Mouse (Mus musculus): ENCODE results near the gene Uhrf1bp1. TPM values are rescaled to one million over a fixed set of nuclear protein-coding genes. Genes with fewer than 3 reads are reported as not detected.

Gene Uhrf1bp1
- polyA plus RNA-seq, 1 experiment, result 16.7 TPM

GRCm38 (mm10) chr17:27883994-27884393 lies 27.8 kb downstream of the Uhrf1bp1 start:
- no peak for DNase-seq (ENCODE audit: low read depth)
- TF ChIP-seq POLR2A (IDR thresholded peaks at IDR 0.05; ENCODE audit: borderline replicate concordance, extremely low read depth, insufficient read depth, insufficient read length, poor library complexity, severe bottlenecking), result no peak
- no peak for TF ChIP-seq CTCF (IDR thresholded peaks at IDR 0.05; ENCODE audit: borderline replicate concordance, extremely low read depth, insufficient read depth, insufficient read length)

DNA sequence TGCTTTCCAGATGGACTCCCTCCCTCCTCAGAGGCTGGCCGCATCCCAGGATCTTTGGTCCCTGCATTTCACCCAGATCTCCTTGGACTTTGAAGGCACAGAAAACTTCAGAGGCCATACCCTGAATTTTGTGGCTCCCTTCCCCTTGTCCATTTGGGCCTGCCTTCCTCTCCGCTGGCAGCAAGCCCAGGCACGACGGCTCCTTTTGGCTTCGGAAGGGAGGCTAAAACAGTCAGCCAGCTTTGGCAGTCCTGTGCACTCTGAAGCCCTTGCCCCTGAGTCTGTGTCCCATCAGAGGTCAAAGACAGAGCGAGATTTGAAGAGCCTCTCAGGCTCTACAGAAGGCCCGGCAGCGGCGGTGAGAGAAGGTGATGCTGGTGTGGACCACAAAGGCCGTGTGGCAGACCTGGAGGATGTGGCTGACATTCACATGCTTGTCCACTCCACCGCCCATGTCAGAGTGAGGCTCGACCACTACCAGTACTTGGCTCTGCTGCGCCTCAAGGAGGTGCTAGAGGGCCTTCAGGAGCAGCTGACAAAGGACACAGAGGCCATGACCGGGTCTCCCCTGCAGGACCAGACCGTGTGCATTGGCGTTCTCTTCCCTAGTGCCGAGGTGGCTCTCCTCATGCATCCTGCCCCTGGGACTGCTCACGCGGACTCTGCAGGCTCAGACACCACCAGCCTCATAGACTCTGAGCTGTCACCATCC lies 30.4 kb downstream of the Uhrf1bp1 start:
- DNase-seq (ENCODE audit: low read depth), result no peak
- TF ChIP-seq POLR2A (IDR thresholded peaks at IDR 0.05; ENCODE audit: borderline replicate concordance, extremely low read depth, insufficient read depth, insufficient read length, poor library complexity, severe bottlenecking) (no peak), CTCF (IDR thresholded peaks at IDR 0.05; ENCODE audit: borderline replicate concordance, extremely low read depth, insufficient read depth, insufficient read length) (no peak)

DNA sequence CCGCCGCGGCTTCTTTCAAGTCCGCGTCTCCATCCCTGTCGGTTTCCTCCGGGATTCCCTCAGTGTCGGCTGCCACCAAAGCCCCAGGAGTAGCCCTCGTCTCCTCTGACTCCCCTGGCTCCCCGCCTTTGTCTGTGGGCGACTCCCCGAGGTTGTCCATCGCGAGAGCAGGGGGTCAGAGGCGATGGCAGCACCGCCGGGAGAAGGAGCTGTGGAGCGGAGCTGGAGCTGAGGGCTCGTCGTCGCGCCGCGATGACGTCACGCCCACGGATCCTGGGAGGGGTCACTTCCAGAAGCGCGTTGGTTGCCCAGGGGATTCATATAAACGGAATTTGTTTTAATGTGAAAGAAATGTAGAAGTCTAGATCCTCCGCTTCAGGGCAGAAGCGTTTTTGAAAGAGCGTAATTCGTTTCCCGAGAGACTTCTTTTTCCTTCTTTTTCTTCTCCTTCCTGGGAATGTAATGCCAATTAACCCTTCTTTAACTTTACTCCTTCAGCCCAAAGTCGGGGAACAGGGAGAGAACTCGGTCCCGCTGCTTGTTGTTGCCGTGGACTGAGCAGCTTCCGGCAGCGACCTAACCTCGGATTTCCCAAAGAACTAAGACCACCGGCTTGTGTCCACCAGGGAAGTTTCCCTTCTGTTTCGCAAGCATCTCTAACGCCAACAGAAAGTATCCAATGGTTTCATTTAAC lies 51.4 kb downstream of the Uhrf1bp1 start:
- DNase-seq (ENCODE audit: low read depth), result peak; percentile 98
- TF ChIP-seq POLR2A (IDR thresholded peaks at IDR 0.05; ENCODE audit: borderline replicate concordance, extremely low read depth, insufficient read depth, insufficient read length, poor library complexity, severe bottlenecking), result peak; percentile 27; the same call in 1 of the 2 replicates
- no peak for TF ChIP-seq CTCF (IDR thresholded peaks at IDR 0.05; ENCODE audit: borderline replicate concordance, extremely low read depth, insufficient read depth, insufficient read length)

DNA sequence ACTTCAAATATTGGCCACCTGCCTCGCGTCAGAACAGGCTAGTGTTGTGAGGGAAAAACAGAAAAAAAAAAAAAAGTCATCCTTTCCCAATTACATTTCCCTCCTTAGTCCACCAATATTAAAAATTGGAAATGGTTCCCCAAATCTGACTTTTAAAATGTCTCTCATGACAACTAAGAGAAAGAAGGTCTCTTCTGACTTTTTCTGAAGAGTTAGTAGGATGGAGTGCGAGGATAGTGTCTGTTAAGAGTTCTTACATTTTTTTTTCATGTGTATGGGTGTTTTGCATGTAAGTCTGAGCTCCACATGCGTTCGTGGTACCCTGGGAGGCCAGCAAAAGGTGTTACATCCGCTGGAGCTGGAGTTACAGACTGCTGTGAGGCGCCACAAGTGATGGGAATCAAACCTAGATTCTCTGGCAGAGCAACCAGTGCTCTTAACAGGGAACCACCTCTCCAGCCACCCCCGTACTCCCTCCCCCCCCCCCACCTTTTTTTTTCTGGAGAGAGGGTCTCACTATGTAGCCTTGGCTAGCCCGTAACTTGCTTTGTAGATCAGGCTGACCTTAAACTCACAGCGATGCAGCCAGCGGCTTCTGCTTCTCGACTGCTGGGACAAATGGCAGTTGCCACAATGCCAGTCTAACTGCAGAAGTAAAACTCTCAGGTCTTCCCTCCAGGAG lies 52.1 kb downstream of the Uhrf1bp1 start:
- no peak for DNase-seq (ENCODE audit: low read depth)
- TF ChIP-seq POLR2A (IDR thresholded peaks at IDR 0.05; ENCODE audit: borderline replicate concordance, extremely low read depth, insufficient read depth, insufficient read length, poor library complexity, severe bottlenecking) (no peak), CTCF (IDR thresholded peaks at IDR 0.05; ENCODE audit: borderline replicate concordance, extremely low read depth, insufficient read depth, insufficient read length) (no peak)

DNA sequence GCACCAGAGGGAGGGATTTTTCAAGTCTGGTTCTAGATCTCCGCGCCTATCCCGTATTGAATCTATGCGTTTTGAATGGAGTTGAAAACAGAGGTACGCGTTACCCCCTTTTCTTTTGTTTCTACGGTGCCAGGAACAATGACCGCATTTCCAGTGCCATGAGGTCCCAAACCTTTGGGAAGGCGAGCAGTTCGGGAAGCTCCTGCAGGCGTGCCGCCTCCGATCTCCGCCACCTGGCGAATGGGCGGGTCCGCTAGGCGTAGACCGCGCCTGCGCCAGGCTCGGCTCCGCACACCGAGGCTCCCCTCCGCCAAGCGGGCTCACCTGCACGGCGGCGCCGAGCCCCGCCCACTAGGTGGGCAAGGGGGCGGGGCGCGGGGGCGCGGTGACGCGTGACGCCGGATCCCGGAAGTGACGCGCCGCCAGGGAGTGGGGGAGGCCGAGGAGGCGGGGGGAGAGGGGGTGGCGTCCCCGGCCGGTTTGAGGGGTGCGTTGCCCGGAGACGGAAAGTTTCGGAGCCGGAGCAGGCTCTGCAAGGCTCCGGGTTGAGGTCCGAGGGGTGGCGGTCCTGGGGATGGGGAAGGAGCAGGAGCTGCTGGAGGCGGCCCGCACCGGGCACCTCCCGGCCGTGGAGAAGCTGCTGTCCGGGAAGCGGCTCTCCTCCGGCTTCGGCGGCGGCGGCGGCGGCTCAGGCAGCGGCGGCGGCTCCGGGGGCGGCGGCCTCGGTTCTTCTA lies 52.8 kb downstream of the Uhrf1bp1 start, which contains the start of gene Anks1:
TSS of gene Anks1 (plus strand) at position 419 of the 734 bp plus-strand sequence.
- DNase-seq (ENCODE audit: low read depth), result peak; percentile 93
- peak; percentile 33; the same call in 1 of the 2 replicates for TF ChIP-seq CTCF (IDR thresholded peaks at IDR 0.05; ENCODE audit: borderline replicate concordance, extremely low read depth, insufficient read depth, insufficient read length)
- peak; percentile 84 for TF ChIP-seq POLR2A (IDR thresholded peaks at IDR 0.05; ENCODE audit: borderline replicate concordance, extremely low read depth, insufficient read depth, insufficient read length, poor library complexity, severe bottlenecking)

GRCm38 (mm10) chr17:27909622-27910500 lies 53.6 kb downstream of the Uhrf1bp1 start, which contains the start of gene Taf11:
TSS of gene Taf11 (minus strand) at chr17:27909844.
- peak; percentile 76 for DNase-seq (ENCODE audit: low read depth)
- no peak for TF ChIP-seq POLR2A (IDR thresholded peaks at IDR 0.05; ENCODE audit: borderline replicate concordance, extremely low read depth, insufficient read depth, insufficient read length, poor library complexity, severe bottlenecking)
- no peak for TF ChIP-seq CTCF (IDR thresholded peaks at IDR 0.05; ENCODE audit: borderline replicate concordance, extremely low read depth, insufficient read depth, insufficient read length)

DNA sequence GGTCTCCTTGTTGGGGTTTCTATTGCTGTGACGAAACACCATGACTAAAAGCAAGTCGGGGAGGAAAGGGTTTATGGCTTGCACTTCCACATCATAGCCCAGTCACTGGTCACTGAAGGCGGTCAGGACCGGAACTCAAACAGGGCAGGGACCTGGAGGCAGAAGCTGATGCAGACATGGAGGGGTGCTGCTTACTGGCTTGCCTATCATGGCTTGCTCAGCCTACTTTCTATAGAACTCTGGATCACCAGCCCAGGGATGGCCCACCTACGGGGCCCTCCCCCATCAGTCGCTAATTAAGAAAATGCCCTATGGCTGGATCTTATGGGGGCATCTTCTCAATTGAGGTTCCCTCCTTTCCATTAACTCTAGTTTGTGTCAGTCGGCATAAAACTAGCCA lies 55.1 kb downstream of the Uhrf1bp1 start:
- no peak for DNase-seq (ENCODE audit: low read depth)
- no peak for TF ChIP-seq POLR2A (IDR thresholded peaks at IDR 0.05; ENCODE audit: borderline replicate concordance, extremely low read depth, insufficient read depth, insufficient read length, poor library complexity, severe bottlenecking)
- TF ChIP-seq CTCF (IDR thresholded peaks at IDR 0.05; ENCODE audit: borderline replicate concordance, extremely low read depth, insufficient read depth, insufficient read length), result no peak

DNA sequence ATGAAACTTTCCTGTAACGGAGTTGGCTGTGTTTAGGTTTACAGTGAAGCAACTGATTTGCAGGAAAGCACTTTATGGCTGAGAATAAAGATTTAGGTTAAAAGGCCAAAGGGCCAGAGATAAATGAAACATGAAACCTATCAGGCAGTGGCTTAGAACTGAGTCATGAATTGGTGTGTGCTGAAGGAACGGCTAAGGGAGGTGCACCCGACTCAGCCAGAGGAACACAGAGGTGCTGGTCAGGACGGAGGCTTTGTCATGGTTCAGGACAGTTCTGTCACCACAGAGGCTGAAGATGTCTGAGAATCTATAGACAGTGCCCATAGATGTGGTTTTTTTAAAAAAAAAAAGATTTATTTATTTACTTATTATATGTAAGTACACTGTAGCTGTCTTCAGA lies 58.5 kb downstream of the Uhrf1bp1 start:
- DNase-seq (ENCODE audit: low read depth), result no peak
- TF ChIP-seq POLR2A (IDR thresholded peaks at IDR 0.05; ENCODE audit: borderline replicate concordance, extremely low read depth, insufficient read depth, insufficient read length, poor library complexity, severe bottlenecking), result no peak
- no peak for TF ChIP-seq CTCF (IDR thresholded peaks at IDR 0.05; ENCODE audit: borderline replicate concordance, extremely low read depth, insufficient read depth, insufficient read length)

- DNase-seq (ENCODE audit: low read depth), result no peak
- no peak for TF ChIP-seq POLR2A (IDR thresholded peaks at IDR 0.05; ENCODE audit: borderline replicate concordance, extremely low read depth, insufficient read depth, insufficient read length, poor library complexity, severe bottlenecking)
- TF ChIP-seq CTCF (IDR thresholded peaks at IDR 0.05; ENCODE audit: borderline replicate concordance, extremely low read depth, insufficient read depth, insufficient read length), result no peak
Observed at GRCm38 (mm10) chr17:27916366-27916765, 60.1 kb downstream of the Uhrf1bp1 start.

- no peak for TF ChIP-seq POLR2A (IDR thresholded peaks at IDR 0.05; ENCODE audit: borderline replicate concordance, extremely low read depth, insufficient read depth, insufficient read length, poor library complexity, severe bottlenecking)
- no peak for TF ChIP-seq CTCF (IDR thresholded peaks at IDR 0.05; ENCODE audit: borderline replicate concordance, extremely low read depth, insufficient read depth, insufficient read length)
- DNase-seq (ENCODE audit: low read depth), result no peak
Observed at GRCm38 (mm10) chr17:27920676-27921075, 64.4 kb downstream of the Uhrf1bp1 start.

Data from brain, embryonic 14.5 days (tissue).